Mouse (Mus musculus) kidney, adult 2 months (tissue): Measurements from ENCODE around the gene Gm9821. TPM values are rescaled to one million over a fixed set of nuclear protein-coding genes. Genes with fewer than 3 reads are reported as not detected.

Experiments used
- DNase-seq: peaks from one replicate; pipeline ENCODE4 v3.0.0; 2021
- H3K27ac ChIP-seq: fragments of 200-500 bp; 2 replicates; pipeline ENCODE4 v1.5.1; 2012; ENCODE audit warnings: low read depth, low read length, control low read depth, inconsistent platforms; ENCODE audit not compliant: insufficient read depth
- H3K27me3 ChIP-seq: fragments of 200-500 bp; replicated peaks from 2 replicates; pipeline ENCODE4 v1.6.1; 2012; ENCODE audit warnings: mild to moderate bottlenecking, moderate library complexity, low read length, inconsistent platforms; ENCODE audit not compliant: control insufficient read depth, insufficient read depth
- H3K36me3 ChIP-seq: fragments of 200-500 bp; 2 replicates; pipeline ENCODE4 v1.6.1; 2012; ENCODE audit warnings: mild to moderate bottlenecking, moderate library complexity, low read length, inconsistent platforms; ENCODE audit not compliant: control insufficient read depth, insufficient read depth
- H3K4me1 ChIP-seq: fragments of 200-500 bp; 2 replicates; pipeline ENCODE4 v1.6.1; 2011; ENCODE audit warnings: low read length; ENCODE audit not compliant: control insufficient read depth, insufficient read depth
- H3K4me3 ChIP-seq: fragments of 200-500 bp; 2 replicates; pipeline ENCODE4 v1.5.1; 2011; ENCODE audit warnings: mild to moderate bottlenecking, low read depth, low read length, control low read depth; ENCODE audit not compliant: insufficient read depth
- CTCF ChIP-seq: fragments of 200-500 bp; conservative IDR thresholded peaks from 2 replicates; pipeline ENCODE4 v1.5.1; 2011; ENCODE audit warnings: low read depth, mild to moderate bottlenecking, control low read depth, low read length, moderate library complexity, mixed read lengths; ENCODE audit not compliant: insufficient read depth, insufficient read length
- POLR2A ChIP-seq: fragments of 200-500 bp; IDR thresholded peaks from one replicate; pipeline ENCODE4 v1.6.1; 2011; ENCODE audit warnings: low read depth, low read length, control low read depth
- WGBS: fragments of 180-500 bp; shearing (Covaris S2); methylation state at CpG from one replicate; pipeline ENCODE4 v1.1.7; 2018; 5-methylcytosine and 5-hydroxymethylcytosine counted together
- polyA plus RNA-seq: library from polyadenylated mRNA; depleted of rRNA; stranded (reverse); fragments of >200 nt; gene quantifications from 2 replicates; pipeline ENCODE4 v1.2.3, GENCODE M21; 2012

Gm9821 gene
- polyA plus RNA-seq, 1 experiment: not detected

- H3K27me3 ChIP-seq: no peaks in the 10 kb centered on the region
- H3K4me1 ChIP-seq: peaks cover 19% of the 10 kb centered on the region
- no peak overlapping the region for H3K27ac ChIP-seq
- DNase-seq: no peak
- H3K4me3 ChIP-seq: no peak overlapping the region
- no peaks in the 10 kb centered on the region for H3K36me3 ChIP-seq
- TF ChIP-seq CTCF: no peak
- TF ChIP-seq POLR2A: no peak
- 12% methylated on average over 4 of the region's 4 CpGs for WGBS
Observed at GRCm38 (mm10) chr2:91957096-91957495, 11.6 kb downstream of the Gm9821 start.

- no peak for TF ChIP-seq CTCF
- TF ChIP-seq POLR2A: no peak
- Histone ChIP-seq H3K27ac (no peak overlapping the region), H3K27me3 (no peaks in the 10 kb centered on the region), H3K36me3 (no peaks in the 10 kb centered on the region), H3K4me3 (no peak overlapping the region), H3K4me1 (peaks cover 24% of the 10 kb centered on the region)
- no peak for DNase-seq
- 76% methylated on average over 8 of the region's 8 CpGs for WGBS
Observed at GRCm38 (mm10) chr2:91958049-91958448, 12.5 kb downstream of the Gm9821 start.

- peak; percentile 68 for DNase-seq
- H3K4me3 ChIP-seq: no peak overlapping the region
- H3K27ac ChIP-seq: no peak overlapping the region
- 41% methylated on average over 10 of the region's 10 CpGs for WGBS
- TF ChIP-seq POLR2A (no peak), CTCF (peak; percentile 75)
- peaks cover 24% of the 10 kb centered on the region for H3K4me1 ChIP-seq
- H3K27me3 ChIP-seq: no peaks in the 10 kb centered on the region
- no peaks in the 10 kb centered on the region for H3K36me3 ChIP-seq
Observed at GRCm38 (mm10) chr2:91958701-91959457, 13.4 kb downstream of the Gm9821 start.

DNA sequence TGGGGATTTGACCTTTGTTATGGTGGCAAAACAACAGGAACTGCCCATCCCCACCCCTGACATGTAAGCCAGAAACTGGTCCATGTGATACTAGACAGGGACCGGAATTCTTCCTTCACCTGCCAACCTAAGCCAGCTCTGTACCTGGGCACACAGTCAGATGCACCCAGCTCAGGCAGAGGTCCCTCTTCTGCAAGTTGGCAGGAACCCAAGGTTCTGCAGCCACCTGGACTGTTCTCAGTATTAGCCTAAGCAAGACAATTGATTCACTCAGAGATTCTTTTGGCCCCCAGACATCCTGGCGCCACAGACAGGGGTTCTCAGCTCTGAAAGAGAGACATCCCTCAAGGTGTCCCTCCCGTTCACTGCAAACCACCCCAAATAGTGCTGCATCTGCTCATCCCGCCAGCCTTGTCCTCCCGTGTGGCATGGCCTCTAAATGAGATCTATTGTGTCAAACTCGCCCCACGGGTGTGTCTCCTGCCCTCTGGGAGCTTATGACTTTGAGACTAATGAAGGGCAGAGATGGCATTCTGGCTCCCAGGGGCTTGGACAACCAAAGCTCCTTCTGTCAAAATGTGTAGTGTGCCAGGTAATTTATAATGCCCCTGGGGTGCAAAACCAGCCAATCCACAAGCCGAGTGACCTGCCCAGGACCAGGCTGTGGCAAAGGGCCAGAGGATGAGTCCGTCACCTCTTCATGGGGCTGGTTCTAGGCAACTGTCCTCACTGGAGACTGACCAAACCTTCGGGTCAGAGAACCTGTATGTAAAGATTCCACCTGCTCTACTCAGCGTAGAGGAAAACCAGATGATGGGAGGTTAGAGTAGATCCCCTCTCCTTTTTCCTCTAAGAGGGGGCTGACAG, 14.3 kb downstream of the Gm9821 start:
- H3K27ac ChIP-seq: no peak overlapping the region
- TF ChIP-seq CTCF (no peak), POLR2A (no peak)
- H3K27me3 ChIP-seq: no peaks in the 10 kb centered on the region
- peaks cover 24% of the 10 kb centered on the region for H3K4me1 ChIP-seq
- peak; percentile 65 for DNase-seq
- 55% methylated on average over 11 of the region's 11 CpGs for WGBS
- H3K4me3 ChIP-seq: no peak overlapping the region
- no peaks in the 10 kb centered on the region for H3K36me3 ChIP-seq

DNA sequence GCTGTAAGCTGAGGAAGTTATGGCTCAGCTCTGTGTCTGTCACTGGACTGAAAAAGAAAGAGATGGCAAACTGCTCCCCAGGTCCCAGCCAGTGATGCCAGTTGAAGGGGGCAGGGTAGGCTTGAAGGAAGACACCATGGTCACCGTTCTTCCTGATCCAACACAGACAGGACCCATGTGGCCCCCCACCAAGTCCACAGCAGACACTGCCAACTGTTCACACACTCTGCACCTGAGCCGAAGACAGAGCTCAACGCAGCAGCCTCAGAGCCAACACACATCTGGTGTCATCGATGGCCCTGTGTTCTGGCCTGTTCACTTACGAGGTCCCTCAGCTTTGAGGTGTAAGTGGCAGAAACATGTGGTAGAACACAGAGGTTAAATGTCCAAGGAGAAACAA, 15.0 kb downstream of the Gm9821 start:
- Histone ChIP-seq H3K4me1 (peaks cover 24% of the 10 kb centered on the region), H3K27me3 (no peaks in the 10 kb centered on the region), H3K36me3 (no peaks in the 10 kb centered on the region), H3K4me3 (no peak overlapping the region), H3K27ac (no peak overlapping the region)
- TF ChIP-seq POLR2A: no peak
- no peak for TF ChIP-seq CTCF
- DNase-seq: no peak
- 85% methylated on average over 5 of the region's 5 CpGs for WGBS

GRCm38 (mm10) chr2:91961901-91962761, 16.6 kb downstream of the Gm9821 start:
- peak overlapping the region; percentile 51 for H3K27ac ChIP-seq
- 28% methylated on average over 4 of the region's 4 CpGs for WGBS
- H3K27me3 ChIP-seq: no peaks in the 10 kb centered on the region
- TF ChIP-seq POLR2A (no peak), CTCF (no peak)
- peaks cover 24% of the 10 kb centered on the region for H3K4me1 ChIP-seq
- peak; percentile 80 for DNase-seq
- H3K4me3 ChIP-seq: peak overlapping the region; percentile 75
- H3K36me3 ChIP-seq: no peaks in the 10 kb centered on the region
